Mouse (Mus musculus) embryo, embryonic 11 days (tissue): Measurements from ENCODE around the gene Rprd1b.
A peak's percentile ranks its signal among the peaks of the same experiment; 100 is the strongest.

ENCODE experiments used
- DNase-seq: peaks from one replicate; pipeline ENCODE4 v3.0.0-alpha.2; 2015

Gene Rprd1b

DNA sequence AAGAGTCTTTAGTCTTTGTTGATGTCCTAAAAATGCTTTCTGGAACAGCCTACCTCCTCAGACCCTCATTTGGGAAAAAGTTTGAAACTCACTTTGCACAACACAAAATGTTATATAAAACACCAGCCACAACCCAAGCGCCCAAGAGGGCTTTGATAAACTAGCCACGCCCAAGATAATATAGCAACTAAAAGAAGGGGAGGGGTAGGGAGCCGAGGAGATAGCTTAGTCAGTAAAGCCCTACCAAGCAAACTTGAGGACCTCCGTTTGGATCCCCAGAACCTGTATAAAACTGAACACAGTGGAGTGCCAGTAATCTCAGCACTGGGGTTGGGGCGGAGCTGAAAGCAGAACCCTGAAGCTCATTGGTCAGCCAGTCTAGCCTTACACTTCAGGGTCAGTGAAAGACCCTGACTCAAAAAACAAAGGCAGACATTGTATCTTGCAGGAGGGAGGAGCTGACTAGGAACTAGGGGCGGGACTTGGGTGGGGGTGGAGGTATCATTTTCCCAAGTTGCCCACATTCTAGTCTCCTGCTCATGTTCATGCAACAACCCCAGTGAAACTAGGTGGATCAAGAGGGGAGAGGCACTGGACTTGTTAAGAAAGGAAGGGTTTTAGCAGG is 124.5 kb downstream of the Rprd1b start:
- peak; percentile 78 for DNase-seq

DNA sequence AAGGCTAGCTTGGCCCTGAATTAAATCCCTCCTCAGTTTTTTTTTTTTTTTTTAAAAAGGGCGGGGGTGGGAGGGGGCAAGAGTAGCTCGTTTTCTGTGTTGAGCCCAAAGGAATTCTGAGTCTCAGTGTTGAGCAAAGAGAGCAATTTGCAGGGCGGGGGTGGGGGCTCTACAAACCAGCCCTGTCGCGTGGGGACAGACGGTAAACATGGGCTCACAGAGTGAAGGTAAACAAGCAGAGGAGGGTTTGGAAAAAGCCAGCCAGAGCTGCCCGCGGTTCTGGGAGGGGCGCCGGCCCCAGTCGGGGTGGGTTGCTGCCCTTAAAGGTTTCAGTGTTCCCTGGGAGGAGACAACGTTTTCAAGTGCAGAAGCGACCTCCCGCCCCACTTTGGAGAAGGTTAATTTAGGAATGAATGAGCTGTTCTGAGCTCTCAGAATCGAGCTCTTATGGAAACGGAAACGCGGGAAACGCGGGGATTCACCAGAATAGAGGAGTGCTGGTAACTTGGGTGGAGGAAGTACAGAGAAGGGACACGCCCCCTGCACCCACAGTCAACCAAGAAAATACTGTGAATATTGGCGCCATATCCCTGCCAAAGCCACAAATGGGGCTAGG is 125.5 kb downstream of the Rprd1b start:
- peak; percentile 68 for DNase-seq

DNA sequence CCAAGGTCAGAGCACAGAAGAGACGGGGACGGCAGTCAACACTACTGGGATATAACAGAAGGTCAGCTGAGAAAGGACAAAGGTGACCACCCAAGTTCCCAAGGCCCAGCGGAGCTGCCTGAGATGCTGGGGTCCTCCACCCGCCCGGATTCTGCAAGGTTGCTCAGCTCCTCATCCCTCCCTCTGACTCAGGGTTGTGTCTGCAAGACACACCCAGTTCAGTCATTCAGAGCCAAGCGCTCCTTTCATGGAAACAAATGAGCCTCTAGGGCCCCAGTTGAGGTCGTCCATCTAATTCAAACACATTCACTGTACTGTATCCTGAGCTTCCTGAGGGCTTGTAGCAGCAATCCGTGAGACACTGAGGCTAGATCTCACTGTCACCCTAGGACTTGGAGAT is 126.3 kb downstream of the Rprd1b start:
- DNase-seq = no peak

DNA sequence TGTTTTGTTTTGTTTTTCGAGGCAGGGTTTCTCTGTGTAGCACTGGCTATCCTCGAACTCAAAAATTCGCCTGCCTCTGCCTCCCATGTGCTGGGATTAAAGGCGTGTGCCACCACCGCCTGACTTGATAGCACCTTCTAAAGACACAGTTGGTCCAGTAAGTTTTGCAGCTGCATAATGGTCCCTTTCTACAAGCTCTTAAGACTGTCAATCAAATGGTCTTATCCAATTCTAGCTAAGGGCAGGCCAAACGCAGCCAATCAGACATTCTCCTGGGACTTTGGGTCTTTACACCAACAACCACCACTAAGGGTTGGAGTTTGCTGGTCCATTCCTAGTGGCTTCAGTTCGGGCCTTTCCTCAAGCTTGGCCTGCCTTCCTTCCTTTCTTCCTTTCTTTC is 126.8 kb downstream of the Rprd1b start:
- no peak for DNase-seq

DNA sequence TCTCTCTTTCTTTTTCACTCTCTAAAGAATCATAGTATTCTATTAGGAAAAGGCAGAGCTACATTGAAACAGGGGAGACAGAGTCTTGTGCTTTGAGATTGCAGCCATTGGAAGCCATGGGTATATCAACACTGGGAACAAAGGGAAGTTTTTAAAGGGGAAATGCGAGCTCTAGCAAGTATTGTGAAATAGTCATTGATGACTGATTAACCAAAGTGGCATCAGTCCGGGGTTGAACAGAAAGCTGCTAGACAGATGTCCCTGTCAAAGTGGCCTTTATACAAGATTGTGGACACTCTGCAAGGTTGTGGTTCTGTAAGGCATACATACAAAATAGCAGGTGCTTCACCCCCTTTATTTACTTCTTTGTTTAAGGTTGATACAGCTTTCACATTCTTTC is 127.3 kb downstream of the Rprd1b start:
- no peak for DNase-seq

DNA sequence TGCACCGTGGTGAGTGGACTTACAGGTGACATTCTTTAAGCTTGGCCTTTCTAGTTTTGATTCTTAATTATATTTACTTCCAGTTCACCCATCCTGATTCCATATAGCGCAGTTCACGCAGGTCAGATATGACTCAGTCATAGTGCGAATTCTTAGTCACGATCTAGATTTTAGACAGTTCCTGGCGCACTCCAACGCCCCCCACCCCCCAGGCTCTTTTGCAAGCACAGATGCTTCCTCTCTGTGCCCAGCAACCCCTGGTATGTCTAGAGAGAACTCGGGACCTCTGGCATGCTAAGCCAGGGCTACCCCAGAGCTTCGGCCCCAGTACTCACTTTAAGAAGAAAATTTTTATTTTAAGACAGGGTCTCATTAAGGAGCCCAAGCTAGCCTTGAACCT is 128.2 kb downstream of the Rprd1b start:
- no peak for DNase-seq

DNA sequence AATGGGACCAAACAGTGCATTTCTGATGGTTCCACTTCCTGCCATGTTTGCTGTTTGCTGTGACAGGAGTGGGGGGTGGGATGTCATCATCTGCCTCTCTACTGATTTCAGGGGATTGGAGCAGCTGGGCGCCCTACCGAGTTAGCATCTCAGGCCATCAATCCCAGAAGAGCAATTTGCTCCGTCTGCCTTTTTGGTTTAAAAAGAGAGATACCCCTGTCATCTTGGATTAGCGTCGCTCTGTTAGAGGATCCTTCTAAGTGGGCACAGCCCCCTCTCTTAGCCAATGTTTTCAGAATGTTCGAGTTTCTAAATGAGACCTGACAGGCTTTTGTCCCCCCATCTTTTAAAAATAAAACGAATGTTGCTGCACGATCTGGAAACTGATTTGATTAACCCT is 129.4 kb downstream of the Rprd1b start:
- DNase-seq = no peak

DNA sequence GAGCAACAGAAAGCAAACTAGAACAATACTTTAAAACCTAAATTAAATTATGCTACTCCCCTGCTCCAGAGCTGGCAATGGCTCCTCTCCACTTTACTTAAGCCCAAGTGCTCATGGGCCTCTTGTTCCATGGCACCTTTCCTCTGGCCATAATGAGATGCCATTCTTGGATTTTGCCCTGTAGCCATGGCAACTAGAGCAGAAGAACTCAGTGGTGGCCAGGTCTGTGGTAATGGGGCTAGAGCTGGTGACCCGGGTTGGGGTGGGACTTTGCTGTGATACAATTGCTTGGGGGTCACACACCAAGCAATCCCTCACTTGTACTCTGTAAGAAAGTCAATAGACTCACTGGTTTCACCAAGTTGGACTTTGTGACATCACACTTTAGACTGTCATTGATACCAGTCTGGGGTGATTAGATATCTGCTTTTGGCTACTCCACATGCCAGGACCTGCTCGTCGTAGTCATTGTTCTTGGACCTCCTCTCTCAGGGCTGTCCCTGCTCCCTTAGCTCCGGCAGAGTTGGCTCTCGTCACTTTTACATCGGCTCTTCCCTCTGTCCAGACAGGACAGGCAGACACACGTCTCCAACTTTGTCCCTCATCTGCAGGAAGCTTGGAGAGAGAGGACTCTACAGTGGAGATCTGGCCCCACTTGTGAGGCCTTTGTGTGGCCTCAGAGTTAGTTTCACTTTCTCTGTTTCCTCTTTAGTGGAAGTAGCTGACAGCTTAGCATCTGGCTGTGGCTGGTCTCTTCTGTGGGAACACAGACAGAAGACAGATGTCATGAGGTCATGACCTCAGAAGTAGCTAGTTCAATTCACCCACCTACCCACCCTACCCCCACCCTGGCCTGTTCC is 131.3 kb downstream of the Rprd1b start:
- peak; percentile 53 for DNase-seq

DNA sequence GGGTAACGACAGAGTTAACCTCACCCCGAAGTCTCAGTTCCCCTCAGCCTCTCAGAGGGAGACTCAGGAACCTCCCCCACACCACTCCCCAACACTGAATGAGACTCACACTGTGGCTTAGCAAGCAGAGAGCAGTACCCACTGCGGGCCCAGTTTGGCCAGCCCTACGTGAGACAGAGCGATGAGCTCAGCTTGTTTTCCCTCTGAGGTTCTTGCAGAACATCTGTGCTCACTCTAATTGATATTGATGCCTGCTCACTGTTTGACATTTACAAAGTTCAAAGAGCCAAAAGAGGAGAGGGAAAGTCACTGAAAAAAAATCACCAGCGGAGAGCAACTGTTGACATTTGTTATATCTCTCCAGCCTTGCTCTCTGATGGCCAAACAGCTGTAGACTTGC is 133.5 kb downstream of the Rprd1b start:
- DNase-seq = no peak

DNA sequence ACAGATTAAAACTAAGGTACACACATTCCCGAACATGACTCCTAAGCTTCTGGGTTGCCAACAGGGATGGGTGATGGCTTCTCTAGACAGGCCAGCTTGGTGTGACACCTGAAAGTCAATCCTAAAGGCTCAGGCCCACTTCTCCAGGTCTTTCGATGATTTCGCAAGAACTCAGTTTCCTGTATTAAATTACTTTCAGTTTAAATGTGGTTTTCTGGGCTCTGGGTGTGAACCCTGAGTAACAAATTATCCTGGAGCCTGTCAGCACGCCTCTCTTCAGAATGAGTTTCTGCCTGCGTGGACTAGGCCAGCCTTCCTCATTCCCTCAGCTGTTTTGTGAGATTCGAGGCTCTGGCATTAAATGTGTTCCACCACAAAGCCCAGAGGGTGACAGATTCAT is 134.7 kb downstream of the Rprd1b start:
- no peak for DNase-seq

DNA sequence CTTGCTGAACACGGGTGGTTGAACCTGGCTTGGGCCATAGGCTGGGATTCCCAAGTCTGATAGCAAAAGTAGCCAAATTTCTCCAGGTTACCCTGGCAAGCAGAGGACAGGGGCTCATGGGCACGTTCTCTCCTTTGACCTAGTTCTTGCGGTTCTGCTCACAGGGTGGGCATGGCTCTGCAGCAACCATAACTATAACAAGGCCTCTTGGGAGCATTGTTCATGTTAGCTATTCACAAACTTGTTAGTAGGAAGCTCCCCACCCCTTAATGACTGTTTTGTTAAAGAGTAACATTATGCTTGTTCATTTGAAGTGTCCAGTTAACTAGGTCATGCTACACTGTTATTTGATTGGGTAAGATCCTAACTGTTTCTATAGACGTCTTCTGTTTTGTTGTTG is 137.5 kb downstream of the Rprd1b start:
- no peak for DNase-seq

DNA sequence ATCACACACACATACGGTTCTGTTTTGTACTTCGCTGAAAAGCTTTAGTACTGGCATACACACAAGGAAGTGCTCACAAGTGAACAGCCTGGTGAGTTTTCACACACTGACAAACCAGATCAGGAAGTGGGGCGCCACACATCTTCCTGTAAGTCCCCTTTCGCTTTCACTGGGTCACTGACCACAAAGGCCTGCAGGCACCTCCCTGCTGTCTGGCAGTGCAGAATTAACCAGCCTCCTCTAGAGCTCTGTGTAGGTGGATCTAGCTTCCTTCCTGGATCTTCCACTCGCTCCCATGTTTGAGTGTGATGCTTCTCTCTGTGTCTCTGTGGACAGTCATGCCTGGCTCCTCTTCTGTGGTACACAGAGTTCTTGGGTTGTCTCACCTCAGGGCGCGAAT is 138.3 kb downstream of the Rprd1b start:
- DNase-seq = no peak

DNA sequence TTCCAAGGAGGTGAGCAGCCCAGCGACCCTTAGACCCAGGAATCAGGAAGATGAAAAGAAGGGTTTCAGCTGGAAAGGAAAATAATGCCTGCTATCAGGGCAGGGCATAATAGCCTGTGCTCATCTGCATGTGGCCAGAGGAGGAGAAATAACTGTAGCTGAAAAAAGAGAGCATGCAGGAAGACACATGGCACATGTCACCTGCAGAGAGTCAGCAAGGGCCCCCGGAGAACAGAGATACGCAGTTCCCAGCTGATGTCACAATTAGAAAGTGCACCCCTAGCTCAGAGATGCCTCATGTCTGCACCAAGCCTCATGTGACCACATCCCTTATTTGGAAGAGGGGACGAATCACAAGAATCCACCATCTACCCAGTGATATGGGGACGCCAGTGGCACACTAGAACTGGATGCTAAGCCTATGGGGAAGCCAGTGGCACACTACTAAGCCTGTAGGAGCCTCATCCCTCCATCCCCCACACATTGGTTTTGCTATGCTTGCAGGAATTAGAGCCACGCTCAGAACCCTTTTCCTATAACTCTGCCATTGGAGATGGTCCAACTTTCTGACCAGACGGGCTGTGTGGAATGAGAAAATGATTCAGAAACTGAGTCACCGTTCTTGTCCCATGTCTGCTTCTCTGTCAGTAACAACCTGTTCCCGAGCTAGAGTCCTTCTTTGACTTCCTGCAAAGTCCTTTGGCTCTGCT is 139.4 kb downstream of the Rprd1b start:
- no peak for DNase-seq

DNA sequence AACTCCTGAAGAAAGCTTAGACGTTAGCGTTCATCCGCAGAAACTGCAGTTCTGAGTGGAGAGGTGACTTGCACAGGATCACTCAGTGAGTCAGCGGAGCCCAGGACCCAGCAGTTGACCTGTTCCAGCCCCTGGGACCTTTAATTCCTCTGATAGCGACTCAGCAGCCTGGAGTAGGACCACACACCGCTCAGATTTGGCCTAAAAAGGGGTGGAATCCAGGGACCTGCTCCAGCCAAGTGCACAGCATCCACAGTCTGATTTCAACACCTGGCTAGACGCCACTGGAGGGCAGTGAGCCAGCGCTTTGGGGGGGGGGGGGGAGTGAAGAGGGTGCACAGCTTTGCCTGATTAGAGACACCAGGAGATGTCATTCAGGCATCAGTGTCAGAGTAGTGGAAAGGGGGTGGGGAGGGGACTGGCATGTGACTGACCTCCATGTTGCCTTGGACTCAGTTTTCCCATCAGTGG is 140.5 kb downstream of the Rprd1b start:
- no peak for DNase-seq

DNA sequence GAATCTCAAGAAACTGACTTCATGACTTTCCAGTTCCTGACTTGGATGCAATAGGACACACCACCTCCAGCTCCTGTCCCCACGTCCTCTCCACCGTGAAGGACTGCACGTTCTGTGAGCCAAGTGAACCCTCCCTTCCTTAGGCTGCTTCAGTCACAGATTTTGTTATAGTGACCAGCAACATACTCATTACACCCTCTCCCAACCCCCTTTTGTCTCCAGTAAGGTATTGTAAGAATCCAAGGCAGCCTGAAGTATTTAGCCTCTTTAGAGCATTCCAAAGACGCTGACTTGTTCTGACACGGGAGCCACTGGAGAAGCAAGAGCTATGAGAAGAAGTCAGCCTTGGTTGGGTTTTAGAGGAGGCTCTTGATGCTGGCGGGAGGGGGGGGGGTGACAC is 141.1 kb downstream of the Rprd1b start:
- no peak for DNase-seq

DNA sequence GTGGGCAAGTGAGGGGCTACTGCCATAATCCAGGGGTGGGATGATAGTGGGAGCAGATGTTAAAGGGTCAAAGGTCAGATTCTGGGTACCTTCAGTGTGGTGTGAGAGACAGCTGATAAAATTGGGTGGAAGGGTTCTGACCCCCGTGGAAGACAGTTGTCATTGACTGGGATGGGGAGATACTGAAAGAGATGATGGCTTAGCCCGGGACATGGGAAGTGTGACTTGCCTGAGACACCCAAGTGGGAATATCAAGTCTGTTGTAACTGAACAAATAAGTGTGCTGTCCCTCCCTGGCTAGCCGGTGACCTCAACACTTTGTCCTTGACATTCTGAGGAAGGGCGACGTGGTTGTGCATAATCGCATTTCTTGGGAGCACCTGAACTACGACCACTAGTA is 141.5 kb downstream of the Rprd1b start:
- DNase-seq = no peak

DNA sequence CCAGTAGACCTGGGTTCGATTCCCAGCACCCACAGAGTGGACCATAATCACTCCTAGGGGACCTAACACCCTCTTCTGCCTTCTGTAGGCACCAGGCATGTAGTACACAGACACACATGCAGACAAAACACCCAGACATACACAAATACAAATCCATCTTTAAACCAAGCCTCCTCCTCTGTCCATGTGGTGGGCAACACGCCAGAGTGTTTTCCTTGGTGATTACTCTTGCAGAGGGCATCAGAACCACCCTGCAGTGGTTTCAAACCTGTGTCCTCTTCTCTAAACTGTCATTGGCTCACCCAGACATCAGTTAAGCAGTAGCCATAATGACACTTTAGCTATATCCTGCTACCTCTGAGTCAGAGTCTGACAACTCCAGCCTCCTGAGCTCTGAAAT is 142.1 kb downstream of the Rprd1b start:
- no peak for DNase-seq

DNA sequence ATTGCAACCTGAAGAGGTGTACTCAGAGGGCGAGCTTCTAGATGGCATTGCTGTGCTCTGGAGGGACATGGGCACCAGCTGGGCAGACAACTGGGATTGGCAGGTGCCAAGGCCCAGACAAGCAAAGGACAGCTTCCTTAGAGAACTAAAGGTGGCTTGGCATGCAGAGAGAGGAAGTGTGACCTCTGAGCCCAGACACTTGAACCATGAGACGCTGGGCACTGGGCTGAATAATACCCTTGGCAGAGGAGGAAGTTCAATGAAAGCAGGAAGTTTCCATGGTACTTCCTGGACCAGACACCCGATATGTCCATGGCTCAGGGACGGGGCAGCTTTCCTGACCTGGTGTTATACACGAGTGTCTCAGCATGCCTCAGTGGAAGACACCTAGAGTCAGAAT is 146.1 kb downstream of the Rprd1b start:
- DNase-seq = no peak

DNA sequence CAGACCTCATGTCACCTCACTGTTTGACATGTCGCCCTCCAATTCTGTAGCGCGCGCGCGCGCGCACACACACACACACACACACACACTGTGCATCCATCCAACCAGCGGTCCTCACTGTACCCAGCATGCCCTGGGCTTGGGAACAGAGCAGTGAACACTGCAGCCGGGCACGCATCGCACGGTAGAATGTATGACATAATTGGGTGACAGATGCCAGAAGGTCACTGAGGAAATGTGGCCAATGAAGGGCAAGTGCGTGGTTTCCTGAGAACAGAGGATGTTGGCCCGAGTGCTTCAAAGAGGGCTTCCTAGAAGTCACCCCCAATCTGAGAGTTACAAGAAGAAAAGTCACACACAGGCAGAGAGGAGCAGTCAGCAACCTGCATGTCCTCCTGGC is 146.7 kb downstream of the Rprd1b start:
- no peak for DNase-seq

DNA sequence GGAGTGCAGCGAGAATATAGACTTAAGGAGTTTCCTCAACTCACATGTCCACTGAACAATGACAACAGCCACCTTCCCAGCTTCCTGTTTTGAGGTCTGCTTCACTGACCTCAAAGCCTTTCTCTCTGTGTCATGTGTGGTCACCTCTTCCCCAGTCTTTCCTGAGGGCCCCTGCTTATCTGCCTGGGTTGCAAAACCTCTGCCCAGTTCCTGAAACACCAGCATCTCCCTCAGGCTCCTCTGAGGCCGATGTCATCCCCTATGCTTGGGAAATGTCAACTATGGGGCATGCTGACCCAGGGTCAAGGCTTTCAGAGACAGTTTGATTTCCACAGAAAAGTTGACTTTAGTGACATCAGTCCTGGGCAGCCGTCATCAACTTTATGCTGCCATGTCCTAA is 147.1 kb downstream of the Rprd1b start:
- DNase-seq = no peak

DNA sequence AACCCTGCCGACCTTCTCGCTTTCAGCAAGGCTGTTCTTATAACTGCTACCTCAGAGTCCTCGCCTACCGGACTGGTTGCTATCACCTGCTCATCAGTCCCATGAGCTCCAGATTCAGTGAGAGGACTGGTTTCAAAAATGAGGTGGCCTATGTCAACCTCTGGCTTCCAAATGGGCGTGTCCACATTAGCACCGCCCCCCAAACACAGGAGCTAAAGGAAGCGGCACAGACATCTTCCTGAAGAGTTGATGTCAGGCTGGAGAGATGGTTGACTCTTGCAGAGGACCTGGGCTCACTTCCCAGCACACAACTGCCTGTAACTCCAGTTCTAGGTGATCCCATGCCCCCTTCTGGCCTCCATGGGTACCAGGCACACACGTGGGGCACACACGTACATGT is 148.5 kb downstream of the Rprd1b start:
- no peak for DNase-seq

DNA sequence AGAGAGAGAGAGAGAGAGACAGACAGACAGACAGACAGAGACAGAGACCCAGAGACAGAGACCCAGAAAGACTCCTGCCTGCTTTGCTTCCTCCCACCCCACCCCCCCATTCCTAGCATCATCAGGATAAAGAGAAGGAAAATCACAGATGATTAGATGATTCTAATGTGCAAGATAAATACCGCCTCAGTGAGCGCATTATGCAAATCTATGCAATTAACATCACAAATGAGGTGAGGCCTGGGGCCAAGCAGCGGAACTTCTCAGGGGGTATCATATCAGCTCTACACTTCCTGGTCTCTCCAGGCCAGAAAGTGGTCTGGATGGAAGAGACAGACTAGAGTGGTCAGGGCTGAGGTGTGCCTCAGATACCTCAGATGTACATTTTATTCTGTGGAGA is 149.3 kb downstream of the Rprd1b start:
- no peak for DNase-seq

DNA sequence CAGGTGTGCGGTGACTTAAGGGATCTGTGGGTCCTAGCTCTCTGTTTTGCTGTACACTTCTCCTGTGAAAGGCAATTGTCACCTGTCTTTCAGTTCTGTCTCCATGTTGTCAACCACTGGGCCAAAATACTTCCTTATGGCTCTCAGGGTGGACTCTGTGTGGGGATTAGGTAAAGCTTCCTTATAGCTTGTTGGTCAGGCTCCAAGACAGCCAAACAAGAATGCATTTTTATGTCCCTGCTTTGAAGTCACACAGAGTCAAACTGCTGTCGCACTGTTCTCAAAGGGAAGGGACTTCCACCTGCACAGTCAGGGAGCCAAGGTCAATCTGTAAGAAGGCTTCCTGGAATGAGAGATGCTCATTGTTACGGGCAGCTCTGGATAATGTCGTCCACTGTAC is 149.8 kb downstream of the Rprd1b start:
- DNase-seq = no peak
